Mouse (Mus musculus) bone marrow macrophage, adult 2 months (primary cell): ENCODE measurements at regions not wholly inside any gene's neighbourhood (a gene's known extent, or its start where the extent isn't known, plus 50 kb on each side); places are given as distances from the start of the nearest gene placed in this dataset.

Experiments used
- CTCF ChIP-seq: IDR thresholded peaks from 2 replicates; pipeline ENCODE4 v1.5.1; 2012; ENCODE audit warnings: low read depth, mild to moderate bottlenecking, low read length, moderate library complexity
- POLR2A ChIP-seq: IDR thresholded peaks from 2 replicates; pipeline ENCODE4 v1.6.1; 2012; ENCODE audit warnings: mild to moderate bottlenecking, low read depth, low read length, borderline replicate concordance

- TF ChIP-seq CTCF (no peak), POLR2A (no peak)
These were observed 768.1 kb upstream of the Kirrel3 start for GRCm38 (mm10) chr9:33717614-33718013.
